Mouse (Mus musculus) left cerebral cortex, postnatal 10 days (tissue): Measurements from ENCODE around the gene Zfp931. TPM values are rescaled to one million over a fixed set of nuclear protein-coding genes. Genes with fewer than 3 reads are reported as not detected.
"Not testable (repeated sequence)": the region's sequence is repeated elsewhere in the genome, so short reads cannot be mapped to it uniquely, and the experiment has no call there.

Experiments
- DNase-seq, 2 experiments: peaks; one replicate each; pipeline ENCODE4 v3.0.0; 2021 to 2022; ENCODE audit warnings: low spot score in 2 of 2, mixed read lengths in 1 of 2; ENCODE audit errors: extremely low spot score in 1 of 2
- intact Hi-C: fragments of 180-260 bp; cut with DNase I; formaldehyde crosslinking; loops from one replicate; pipeline ENCODE4 v1.15.1; 2025
- total RNA-seq, 2 experiments: library from RNA; stranded (reverse); gene quantifications; 2 replicates each; pipeline ENCODE4 v1.2.3; 2021

Zfp931 gene
- total RNA-seq, result 10 to 100 TPM; 14.0 to 17.1 TPM

GRCm38 (mm10) chr2:178078166-178078717, at the start of gene Zfp931:
TSS of gene Zfp931 (minus strand) at chr2:178078476.
- DNase-seq, result not testable (repeated sequence)

DNA sequence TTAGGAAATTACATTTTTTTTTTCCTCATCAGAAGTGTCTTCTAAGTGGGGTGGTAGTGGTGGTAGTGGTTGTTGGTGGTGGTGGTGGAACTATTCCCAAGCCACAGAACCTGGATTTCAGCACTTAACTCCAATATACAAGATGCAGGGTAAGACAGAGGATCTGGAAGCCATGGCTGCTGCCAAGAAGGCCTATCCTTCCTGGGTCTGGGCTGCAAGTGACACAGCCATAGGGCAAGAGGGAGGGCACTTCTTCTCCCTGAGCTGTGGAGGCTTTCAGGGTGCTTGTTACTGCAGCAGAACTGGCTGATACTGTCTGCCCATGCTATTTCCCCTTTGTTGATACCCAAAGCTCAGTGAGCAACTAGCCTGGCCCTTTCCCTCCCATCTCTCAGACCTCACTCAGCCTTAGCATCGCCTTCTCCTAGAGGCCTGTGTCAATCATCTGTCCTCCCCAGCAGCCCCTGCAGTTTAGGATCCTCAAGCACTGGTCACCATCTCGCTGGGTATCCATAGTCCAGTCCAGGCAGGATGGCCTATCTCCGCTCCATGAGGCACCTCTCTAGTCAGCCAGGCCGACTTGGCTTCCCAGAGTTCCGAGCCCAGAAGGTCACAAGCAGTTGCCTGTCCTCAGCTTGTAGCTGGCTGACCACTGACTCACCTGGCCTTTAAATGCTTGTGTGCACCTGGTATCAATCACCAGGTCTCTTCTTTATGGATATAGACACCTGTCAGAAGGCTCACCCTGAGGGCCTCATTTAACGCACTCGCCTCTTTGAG, 48.0 kb upstream of the Zfp931 start:
- DNase-seq, result no peak

More at GRCm38 (mm10) chr2:178078166-178078717, at the start of gene Zfp931:
- intact Hi-C loops, result not testable (repeated sequence)

GRCm38 (mm10) chr2:178125427-178125826, 47.2 kb upstream of the Zfp931 start:
- peak in 1 of 2 experiments; percentile 35 for DNase-seq
- intact Hi-C loops, result no loop called here

More for the DNA sequence above, 48.0 kb upstream of the Zfp931 start:
- intact Hi-C loops, result no loop called here

DNA sequence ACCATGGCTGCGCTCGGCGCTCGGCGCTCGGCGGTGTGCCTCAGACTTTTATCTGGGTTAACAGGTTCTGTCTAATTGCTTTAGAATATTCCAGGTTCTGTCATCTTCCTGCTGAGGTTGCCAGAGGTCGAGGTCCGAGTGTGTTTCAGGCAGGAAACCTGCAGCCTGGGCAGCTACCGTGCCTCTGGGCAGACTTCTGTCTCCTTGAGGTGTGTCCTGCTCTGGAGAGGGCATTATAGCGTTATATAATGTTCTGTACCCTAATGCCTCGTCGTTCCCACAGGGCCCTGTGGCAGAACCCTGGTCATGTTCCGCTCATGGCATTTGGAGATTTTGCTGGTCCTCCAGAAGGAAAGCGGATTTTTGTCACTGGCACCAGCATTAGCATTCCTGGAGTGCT, 45.2 kb upstream of the Zfp931 start:
- intact Hi-C loops, result no loop called here
- DNase-seq, result no peak

GRCm38 (mm10) chr2:178121946-178122665, 43.8 kb upstream of the Zfp931 start:
- intact Hi-C loops, result no loop called here
- no peak for DNase-seq

DNA sequence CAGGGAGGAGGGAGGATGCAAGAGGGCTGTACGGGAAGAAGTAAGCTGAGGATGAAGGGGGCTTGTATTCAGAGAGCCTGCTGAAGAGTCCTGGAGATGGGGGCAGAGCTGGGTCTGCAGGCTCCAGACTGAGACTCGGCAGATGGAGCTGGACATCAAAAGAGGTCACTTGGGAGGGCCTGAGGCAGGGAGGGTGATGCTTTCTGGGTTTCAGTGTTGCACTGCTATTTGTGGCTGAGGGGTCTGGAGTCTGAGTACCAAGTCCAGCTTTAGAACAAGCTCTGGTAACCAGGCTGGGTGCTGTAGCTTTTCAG, 43.1 kb upstream of the Zfp931 start:
- DNase-seq, result no peak
- intact Hi-C loops, result no loop called here

GRCm38 (mm10) chr2:178120651-178121374, 42.5 kb upstream of the Zfp931 start:
- intact Hi-C loops, result no loop called here
- DNase-seq, result no peak

- DNase-seq, result no peak
- intact Hi-C loops, result no loop called here
These were observed 42.0 kb upstream of the Zfp931 start for GRCm38 (mm10) chr2:178120356-178120645.

GRCm38 (mm10) chr2:178119561-178120355, 41.5 kb upstream of the Zfp931 start:
- intact Hi-C loops, result no loop called here
- DNase-seq, result peak in 1 of 2 experiments; percentile 39

GRCm38 (mm10) chr2:178118801-178119560, 40.7 kb upstream of the Zfp931 start, which contains the start of gene Phactr3:
TSS of gene Phactr3 (plus strand) at chr2:178118975.
- peak in 1 of 2 experiments; percentile 39 for DNase-seq
- intact Hi-C loops, result no loop called here

DNA sequence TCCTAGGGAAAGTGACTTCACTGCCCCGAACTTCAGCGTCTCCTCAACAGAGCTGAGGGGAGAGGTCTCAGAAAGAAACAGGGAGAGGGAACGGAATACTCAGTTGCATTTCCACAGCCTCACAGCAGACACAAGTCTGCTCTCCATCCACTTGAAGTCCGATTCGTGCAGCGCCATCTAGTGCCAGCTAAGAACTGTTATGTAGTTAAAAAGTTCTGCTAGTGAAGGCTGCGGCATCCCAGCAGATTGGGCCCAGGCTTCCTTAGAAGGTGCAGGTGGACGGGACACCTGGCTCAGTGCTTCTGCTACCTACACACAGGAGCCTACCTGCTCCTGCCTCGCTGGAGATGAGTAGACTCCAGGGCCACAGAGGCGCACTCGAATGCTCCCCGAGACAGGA, 39.7 kb upstream of the Zfp931 start:
- peak; percentile 63 to 67 for DNase-seq
- intact Hi-C loops, result no loop called here

- intact Hi-C loops, result no loop called here
- peak; percentile 36 to 62 for DNase-seq
These were observed 23.7 kb upstream of the Zfp931 start for GRCm38 (mm10) chr2:178101957-178102356.

DNA sequence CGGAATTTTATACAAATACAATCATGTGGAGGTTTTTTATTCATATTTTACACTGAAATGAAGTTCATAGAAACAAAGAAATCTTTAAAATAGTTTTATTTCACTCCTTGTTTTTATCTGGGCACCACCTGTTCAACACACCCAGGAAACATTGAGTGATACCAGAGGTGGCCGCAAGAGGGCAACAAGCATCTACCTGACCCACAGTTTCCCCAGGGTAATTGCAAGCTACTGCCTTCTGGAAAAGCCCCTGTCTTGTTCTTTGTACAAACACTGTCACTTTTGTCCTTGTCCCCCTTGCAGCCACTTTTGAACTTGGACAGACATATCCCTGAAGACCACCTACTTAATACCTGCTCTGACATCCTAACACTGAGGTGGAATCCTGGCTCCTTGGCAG, 19.7 kb upstream of the Zfp931 start:
- peak; percentile 32 to 42 for DNase-seq
- intact Hi-C loops, result loop anchor here (5.0 kb wide), 1 partner anchor 239 kb away; no protein-coding TSS in a partner anchor

- intact Hi-C loops, result no loop called here
- DNase-seq, result no peak
These were observed 11.3 kb upstream of the Zfp931 start for GRCm38 (mm10) chr2:178089586-178089985.

GRCm38 (mm10) chr2:178058195-178058594, 20.1 kb downstream of the Zfp931 start:
- peak; percentile 20 to 46 for DNase-seq
- intact Hi-C loops, result no loop called here

- DNase-seq, intact Hi-C loops: not testable (repeated sequence)
These were observed 50.7 kb downstream of the Zfp931 start for GRCm38 (mm10) chr2:178027601-178028000.

DNA sequence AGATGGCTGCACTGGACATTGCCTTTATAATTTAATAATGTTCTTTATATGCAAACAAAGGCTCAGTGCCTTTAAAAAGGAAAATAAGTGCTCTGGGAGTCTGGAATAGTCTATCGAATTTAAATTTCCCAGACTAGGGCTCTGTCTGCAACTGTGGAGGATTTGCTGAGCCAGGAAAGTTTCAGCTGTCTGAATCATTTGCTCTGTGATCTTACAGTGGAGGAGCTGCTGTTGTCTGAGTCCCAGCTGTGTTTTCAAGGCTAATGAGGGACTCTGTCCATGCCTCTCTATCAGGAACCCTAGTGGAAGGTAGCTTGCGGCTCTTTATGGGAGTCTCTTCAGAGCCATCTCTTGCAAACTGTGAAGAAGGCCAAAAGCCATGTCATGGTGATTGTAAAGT, 54.4 kb downstream of the Zfp931 start:
- DNase-seq, intact Hi-C loops: not testable (repeated sequence)
